Mouse (Mus musculus) gonadal fat pad, adult 2 months (tissue): ENCODE results near the gene Yars2. TPM values are rescaled to one million over a fixed set of nuclear protein-coding genes. Genes with fewer than 3 reads are reported as not detected.
"Not testable (repeated sequence)": the region's sequence is repeated elsewhere in the genome, so short reads cannot be mapped to it uniquely, and the experiment has no call there.

Source experiments
- DNase-seq: peaks from one replicate; pipeline ENCODE4 v3.0.0-alpha.2; 2012; ENCODE audit warnings: low read depth
- polyA plus RNA-seq: library from polyadenylated mRNA; depleted of rRNA; stranded (reverse); fragments of >200 nt; gene quantifications from 2 replicates; pipeline ENCODE4 v1.2.3, GENCODE M21; 2012; rRNA removed

Yars2 gene
- polyA plus RNA-seq: 14.3 and 14.8 TPM in 2 replicates

GRCm38 (mm10) chr16:16302369-16303137, at the start of gene Yars2:
TSS of gene Yars2 (plus strand) at chr16:16302965.
- DNase-seq: no peak

GRCm38 (mm10) chr16:16253326-16254074, 49.3 kb upstream of the Yars2 start:
- no peak for DNase-seq

- no peak for DNase-seq
These were observed 47.5 kb upstream of the Yars2 start for GRCm38 (mm10) chr16:16255217-16255616.

- DNase-seq: no peak
These were observed 46.9 kb upstream of the Yars2 start for GRCm38 (mm10) chr16:16255874-16256273.

- no peak for DNase-seq
These were observed 46.1 kb upstream of the Yars2 start for GRCm38 (mm10) chr16:16256672-16257071.

GRCm38 (mm10) chr16:16260882-16261281, 41.9 kb upstream of the Yars2 start:
- DNase-seq: peak; percentile 70

- DNase-seq: peak; percentile 41
These were observed 41.3 kb upstream of the Yars2 start for GRCm38 (mm10) chr16:16261481-16261880.

- no peak for DNase-seq
These were observed 40.3 kb upstream of the Yars2 start for GRCm38 (mm10) chr16:16262436-16262835.

GRCm38 (mm10) chr16:16272978-16273377, 29.8 kb upstream of the Yars2 start:
- DNase-seq: no peak

GRCm38 (mm10) chr16:16273752-16274151, 29.0 kb upstream of the Yars2 start:
- DNase-seq: no peak

- no peak for DNase-seq
These were observed 518 bp downstream of the Yars2 start for GRCm38 (mm10) chr16:16303138-16303827.

- no peak for DNase-seq
These were observed 1.1 kb downstream of the Yars2 start for GRCm38 (mm10) chr16:16303888-16304287.

- DNase-seq: no peak
These were observed 8.6 kb downstream of the Yars2 start for GRCm38 (mm10) chr16:16311319-16311718.

GRCm38 (mm10) chr16:16325775-16326336, 23.1 kb downstream of the Yars2 start:
- no peak for DNase-seq

- no peak for DNase-seq
These were observed 43.7 kb downstream of the Yars2 start for GRCm38 (mm10) chr16:16346420-16346819.

- no peak for DNase-seq
These were observed 55.1 kb downstream of the Yars2 start for GRCm38 (mm10) chr16:16357908-16358307.

GRCm38 (mm10) chr16:16358481-16359100, 55.8 kb downstream of the Yars2 start, which contains the start of gene Dnm1l:
TSS of gene Dnm1l (minus strand) at chr16:16358959.
- DNase-seq: peak; percentile 55

GRCm38 (mm10) chr16:16359101-16359482, 56.3 kb downstream of the Yars2 start:
- DNase-seq: not testable (repeated sequence)
